Mouse (Mus musculus): ENCODE data around the gene Dut.
"Not testable (repeated sequence)": the region's sequence is repeated elsewhere in the genome, so short reads cannot be mapped to it uniquely, and the experiment has no call there.

Dut gene

GRCm38 (mm10) chr2:125254630-125255029 is 7.6 kb downstream of the Dut start:
- DNase-seq (ENCODE audit: low spot score) = no peak

DNA sequence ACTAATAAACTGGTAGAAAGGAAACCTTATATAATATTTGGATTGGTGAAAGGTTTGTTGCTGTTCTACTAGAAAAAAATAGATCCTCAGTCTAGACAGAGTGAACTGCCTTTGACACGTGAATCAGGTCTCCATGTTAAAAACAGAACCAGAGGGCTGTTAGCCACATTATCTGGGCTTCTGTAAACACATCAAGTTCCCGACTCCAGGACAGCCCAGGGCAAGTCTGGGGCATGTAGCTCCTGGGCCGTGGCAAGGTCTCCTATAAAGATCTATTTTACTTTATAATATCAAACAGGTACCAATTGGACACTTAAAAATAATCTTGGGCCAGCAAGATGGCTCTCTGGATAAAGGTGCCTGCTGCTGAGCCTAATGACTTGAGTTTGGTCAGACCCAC is 8.9 kb downstream of the Dut start:
- DNase-seq (ENCODE audit: low spot score) = no peak

DNA sequence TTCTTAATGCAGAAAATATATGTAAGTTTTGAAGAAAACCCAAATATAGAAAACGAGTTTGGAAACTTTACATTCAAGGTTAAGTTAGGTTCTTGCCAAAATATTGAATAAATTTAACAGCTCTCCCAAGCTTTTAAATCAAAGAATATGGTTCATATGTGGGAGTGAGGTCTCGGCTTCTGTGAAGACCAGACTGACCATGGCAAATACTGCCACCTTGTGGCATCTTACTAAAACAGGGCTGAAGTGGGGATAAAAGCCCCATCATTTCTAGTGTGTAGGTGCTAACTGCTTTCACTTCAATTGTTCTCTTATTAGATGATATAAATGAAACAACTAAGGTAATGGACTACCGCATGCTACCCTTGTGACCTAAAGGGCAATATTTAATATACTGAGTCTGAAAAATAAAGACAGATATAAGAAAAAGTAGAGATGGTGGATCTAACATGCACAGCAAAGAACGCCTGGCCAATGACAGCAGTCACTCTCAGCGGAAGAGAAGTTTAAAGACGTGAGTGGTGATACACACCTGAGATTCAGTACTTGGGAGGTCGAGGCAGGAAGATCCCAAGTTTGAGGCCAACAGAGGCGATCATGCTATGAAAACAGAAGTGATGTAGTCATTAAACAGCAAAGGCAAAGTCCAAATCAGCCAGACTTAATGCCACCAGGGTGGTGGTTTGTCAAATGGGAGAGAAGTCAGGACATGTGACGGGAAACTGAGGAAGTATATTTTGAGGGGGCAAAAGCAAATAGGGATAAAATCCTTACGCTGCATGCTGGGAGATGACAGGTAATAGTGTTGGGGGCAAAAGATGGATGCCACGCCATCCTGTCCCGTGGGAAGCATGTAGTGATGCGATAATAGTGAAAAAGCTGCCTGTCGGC is 12.5 kb downstream of the Dut start:
- no peak for DNase-seq (ENCODE audit: low spot score)

GRCm38 (mm10) chr2:125260326-125260725 is 13.3 kb downstream of the Dut start:
- DNase-seq (ENCODE audit: low spot score) = no peak

DNA sequence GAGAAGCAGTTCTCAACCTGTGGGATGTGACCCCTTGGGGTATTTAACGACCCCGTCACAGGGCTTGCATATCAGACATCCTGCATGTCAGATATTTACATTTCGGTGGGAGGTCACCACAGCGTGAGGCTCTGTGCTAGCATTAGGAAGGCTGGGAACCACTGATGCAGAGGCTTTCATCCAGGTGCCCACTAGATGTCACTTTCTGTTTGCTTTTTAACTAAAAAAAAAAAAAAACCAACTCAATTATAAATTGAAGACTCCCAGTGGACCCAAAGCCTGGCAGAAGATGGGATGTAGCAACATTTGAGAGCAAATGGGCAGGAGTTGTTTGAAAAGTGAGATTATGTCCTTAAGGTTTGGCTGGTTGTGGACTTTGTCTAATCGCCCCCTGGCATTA is 16.1 kb downstream of the Dut start:
- DNase-seq (ENCODE audit: low spot score) = no peak

DNA sequence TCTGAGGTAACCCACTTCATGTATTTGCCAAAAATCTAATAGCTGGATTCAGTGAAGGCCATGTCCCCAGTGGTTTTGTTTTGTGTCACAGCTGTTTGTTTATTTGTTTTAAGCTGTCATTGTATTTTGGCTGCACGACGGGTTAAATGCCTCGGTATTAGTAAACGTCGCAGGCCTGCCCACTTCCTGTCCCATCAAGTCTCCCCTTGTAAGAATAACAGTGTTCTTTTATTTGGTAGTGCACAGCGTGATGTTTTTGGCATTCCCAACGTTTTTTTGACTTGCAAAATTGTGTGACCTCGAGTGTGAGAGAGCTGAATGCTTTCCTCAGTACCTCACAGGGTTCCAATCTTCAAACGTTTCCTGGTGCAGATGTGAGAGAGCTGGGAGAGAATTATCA is 16.8 kb downstream of the Dut start:
- no peak for DNase-seq (ENCODE audit: low spot score)

DNA sequence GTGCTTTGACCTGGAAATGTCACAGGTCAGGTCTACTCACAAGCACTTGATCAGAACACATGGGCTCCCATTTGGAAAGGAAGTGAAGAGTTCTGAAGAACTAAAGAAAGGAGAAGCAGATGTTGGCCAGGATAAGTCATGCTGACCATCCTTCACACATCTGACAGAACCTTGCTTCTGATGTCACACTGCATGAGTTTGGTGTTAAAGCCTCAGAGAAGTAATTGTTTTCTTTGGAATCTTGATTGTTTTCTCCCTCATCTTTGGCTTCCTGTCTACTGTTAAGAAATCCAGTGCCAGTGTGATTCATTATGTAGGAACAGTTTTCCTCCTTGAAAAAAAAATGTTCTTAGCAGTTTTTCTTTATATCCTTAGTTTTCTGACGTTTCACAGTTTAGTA is 21.9 kb downstream of the Dut start:
- DNase-seq (ENCODE audit: low spot score) = no peak

DNA sequence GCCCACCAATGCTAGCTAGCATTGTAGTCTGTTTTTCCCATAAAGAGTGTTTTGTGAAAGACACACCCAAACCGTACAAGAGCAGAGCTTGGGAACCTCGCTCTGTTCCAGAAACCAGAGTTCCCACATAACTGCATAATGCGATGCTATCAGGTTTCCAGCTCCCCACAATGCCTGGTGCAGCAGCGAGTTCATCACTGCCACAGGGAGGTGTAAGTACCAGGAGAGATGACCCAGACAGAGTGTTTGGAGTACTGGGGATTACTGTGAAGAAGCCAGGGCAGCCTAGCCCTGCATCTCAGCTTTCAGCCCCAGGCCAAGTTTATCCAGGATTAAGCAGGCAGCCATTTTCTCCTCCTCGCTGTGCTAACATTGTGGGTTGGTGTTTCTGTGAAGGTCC is 28.6 kb downstream of the Dut start:
- no peak for DNase-seq (ENCODE audit: low spot score)

- DNase-seq (ENCODE audit: low spot score) = no peak
Observed at GRCm38 (mm10) chr2:125276692-125277091, 29.7 kb downstream of the Dut start.

DNA sequence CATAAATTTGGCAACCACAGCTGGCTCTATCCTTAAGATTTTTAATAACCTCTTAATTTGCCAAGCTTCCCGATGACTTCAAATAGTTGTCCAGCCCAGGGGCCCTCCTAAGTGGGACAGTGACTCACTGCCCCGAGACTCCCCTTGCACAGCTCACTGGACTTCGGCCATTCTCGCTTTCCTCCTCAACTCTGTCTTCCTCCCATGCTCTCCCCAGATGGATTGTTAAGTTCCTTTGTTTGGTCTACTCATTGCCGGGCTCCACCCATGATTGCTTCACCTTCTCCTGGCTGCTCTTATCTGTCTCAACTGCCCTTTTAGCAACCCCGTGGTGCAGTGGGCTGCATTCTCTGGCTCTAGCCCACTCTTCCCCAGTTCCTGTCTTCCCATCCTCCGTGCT is 31.5 kb downstream of the Dut start:
- DNase-seq (ENCODE audit: low spot score) = no peak

- DNase-seq (ENCODE audit: low spot score) = not testable (repeated sequence)
Observed at GRCm38 (mm10) chr2:125279995-125280394, 33.0 kb downstream of the Dut start.

GRCm38 (mm10) chr2:125282334-125283206 is 35.6 kb downstream of the Dut start:
- DNase-seq (ENCODE audit: low spot score) = no peak

GRCm38 (mm10) chr2:125285777-125286176 is 38.8 kb downstream of the Dut start:
- no peak for DNase-seq (ENCODE audit: low spot score)

GRCm38 (mm10) chr2:125290197-125290965 is 43.4 kb downstream of the Dut start:
- DNase-seq (ENCODE audit: low spot score) = no peak

DNA sequence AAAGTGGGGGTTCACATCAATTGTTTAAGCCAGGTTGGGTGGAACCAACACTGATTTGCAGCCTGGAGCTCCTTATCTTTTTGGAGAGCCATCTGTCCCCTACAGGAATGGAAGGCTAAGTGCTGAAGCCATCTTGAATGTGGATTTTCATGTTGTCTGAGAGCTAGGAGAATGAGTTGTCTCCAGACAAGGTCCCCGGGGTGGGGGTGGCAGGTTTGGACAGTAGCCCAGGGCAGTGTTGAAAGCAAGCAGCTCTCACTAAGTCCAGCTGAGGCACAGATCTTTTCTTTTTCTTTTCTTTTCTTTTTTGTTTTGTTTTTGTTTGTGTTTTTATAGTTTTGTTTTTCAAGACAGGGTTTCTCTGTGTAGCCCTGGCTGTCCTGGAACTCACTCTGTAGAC is 44.1 kb downstream of the Dut start:
- DNase-seq (ENCODE audit: low spot score) = no peak

- DNase-seq (ENCODE audit: low spot score) = no peak
Observed at GRCm38 (mm10) chr2:125292616-125293015, 45.6 kb downstream of the Dut start.

DNA sequence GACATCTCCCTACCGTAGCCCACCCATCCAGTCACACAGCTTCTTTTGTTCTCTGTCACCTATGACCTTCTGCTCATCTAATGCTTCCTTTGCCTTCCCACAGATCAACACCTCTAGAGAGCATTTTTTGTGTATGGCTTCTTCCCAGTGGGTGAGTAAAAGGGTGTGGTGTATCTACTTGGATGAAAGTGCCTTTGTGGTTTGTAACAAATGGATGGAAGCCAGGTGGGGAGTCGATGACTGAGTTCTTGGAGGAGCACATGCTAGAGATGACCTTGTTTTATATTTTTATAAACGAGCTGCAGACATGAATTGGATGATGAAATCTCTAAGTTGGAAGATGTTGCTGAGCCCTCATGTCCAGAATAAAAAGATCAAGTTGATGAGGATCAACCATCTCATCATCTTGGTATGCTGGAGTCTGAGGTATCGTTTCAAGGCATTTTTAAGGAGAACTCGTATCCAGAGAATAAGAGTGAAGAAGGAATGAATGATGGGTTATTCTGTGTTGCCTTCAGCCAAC is 47.0 kb downstream of the Dut start:
- DNase-seq (ENCODE audit: low spot score) = no peak

DNA sequence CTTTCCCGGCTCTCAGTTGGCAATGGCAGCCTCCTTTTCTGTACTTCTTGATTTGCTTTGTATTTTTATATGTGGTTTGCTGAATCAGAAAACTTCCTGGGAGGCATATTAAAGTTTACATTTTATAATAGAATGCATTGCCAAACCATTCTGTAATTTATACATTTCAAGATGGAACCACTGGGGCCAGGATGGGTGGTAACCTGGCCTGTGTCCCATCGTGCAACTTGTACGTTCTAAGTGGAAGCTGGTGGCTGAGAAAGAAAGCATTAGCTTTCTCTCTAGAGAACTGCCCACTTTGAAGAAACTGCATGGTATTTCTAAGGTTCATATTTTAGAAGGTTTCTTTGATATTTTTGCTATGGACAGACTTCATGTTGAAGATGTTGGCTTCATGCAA is 48.5 kb downstream of the Dut start:
- no peak for DNase-seq (ENCODE audit: low spot score)

GRCm38 (mm10) chr2:125298841-125299240 is 51.9 kb downstream of the Dut start:
- no peak for DNase-seq (ENCODE audit: low spot score)

- no peak for DNase-seq (ENCODE audit: low spot score)
Observed at GRCm38 (mm10) chr2:125301877-125302624, 55.1 kb downstream of the Dut start.

DNA sequence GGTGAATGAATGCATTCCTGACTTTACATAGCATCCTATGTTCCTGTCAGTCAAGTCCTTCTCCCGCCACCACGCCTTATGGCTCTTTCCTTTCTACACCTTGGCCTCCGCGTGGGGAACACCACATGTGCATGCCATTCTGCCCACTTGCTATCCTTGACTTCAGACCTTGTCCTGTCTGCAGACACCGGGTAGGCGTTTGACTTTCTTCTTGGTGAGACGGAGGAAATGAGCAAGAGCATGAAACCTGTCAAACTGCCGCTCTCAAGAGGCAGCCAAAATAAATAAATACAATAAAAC is 55.6 kb downstream of the Dut start:
- no peak for DNase-seq (ENCODE audit: low spot score)

Data from ovary, postnatal 10 days (tissue).